Mouse (Mus musculus): ENCODE measurements around the gene Unc13b. TPM values are rescaled to one million over a fixed set of nuclear protein-coding genes. Genes with fewer than 3 reads are reported as not detected.

Gene Unc13b
- polyA plus RNA-seq, 1 experiment from 2014 or later, result 23.0 TPM

DNA sequence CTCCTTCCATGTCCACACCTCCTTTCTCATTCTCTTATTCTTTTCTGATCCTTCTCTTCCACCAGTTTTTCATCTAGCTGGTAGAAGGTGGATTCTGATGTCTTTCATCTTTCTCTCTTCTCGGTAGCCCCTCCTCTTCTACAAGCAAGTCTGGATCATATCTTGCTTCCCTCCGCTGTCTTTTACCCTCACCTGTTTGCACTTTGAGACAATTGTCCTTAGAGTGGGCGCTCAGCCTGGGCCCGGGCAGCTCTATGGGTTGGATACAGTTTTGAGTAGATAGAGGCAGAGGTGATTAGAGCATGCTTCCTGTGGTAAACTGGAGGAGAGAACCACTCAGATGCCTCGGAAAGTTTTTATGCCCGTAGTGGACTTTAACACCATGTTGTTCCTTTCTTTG, 174.7 kb downstream of the Unc13b start:
- no peak for ATAC-seq (replicated peaks; ENCODE audit: low FRiP score)
- Histone ChIP-seq H3K4me3 (ENCODE audit: low read depth, low read length) (no peak overlapping the region), H3K4me1 (replicated peaks; ENCODE audit: control insufficient read depth, insufficient read depth, low read length) (no peaks in the 10 kb centered on the region), H3K36me3 (ENCODE audit: control insufficient read depth, insufficient read depth, low read length) (no peaks in the 10 kb centered on the region), H3K27ac (ENCODE audit: low read depth, low read length) (no peak overlapping the region), H3K27me3 (ENCODE audit: control insufficient read depth, insufficient read depth, low read length) (no peaks in the 10 kb centered on the region), H3K4me2 (ENCODE audit: low read depth, low read length, severe bottlenecking) (no peak overlapping the region), H3K9ac (ENCODE audit: low read length) (no peak overlapping the region), H3K9me3 (ENCODE audit: control insufficient read depth, low read length) (no peaks in the 10 kb centered on the region)
- WGBS, result 89% methylated on average over 6 of the region's 6 CpGs
- no peak for DNase-seq (ENCODE audit: low spot score)

DNA sequence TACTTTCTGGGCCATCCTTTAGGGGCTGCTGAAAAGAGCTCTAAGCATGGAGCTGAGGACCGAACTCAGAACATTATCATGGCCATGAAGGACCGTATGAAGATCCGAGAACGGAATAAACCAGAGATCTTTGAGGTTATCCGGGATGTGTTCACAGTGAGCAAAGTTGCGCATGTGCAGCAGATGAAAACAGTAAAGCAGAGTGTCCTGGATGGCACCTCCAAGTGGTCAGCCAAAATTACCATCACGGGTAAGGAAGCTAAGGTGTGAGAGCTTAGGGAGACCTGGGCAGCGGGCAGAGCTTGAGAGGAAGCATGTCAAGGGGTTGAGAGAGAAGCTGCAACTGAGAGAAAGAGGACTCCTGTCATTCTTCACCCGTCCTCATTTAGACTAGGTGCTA, 178.1 kb downstream of the Unc13b start:
- Histone ChIP-seq H3K4me2 (ENCODE audit: low read depth, low read length, severe bottlenecking) (no peak overlapping the region), H3K27me3 (ENCODE audit: control insufficient read depth, insufficient read depth, low read length) (no peaks in the 10 kb centered on the region), H3K4me1 (replicated peaks; ENCODE audit: control insufficient read depth, insufficient read depth, low read length) (no peaks in the 10 kb centered on the region), H3K27ac (ENCODE audit: low read depth, low read length) (no peak overlapping the region), H3K9me3 (ENCODE audit: control insufficient read depth, low read length) (no peaks in the 10 kb centered on the region), H3K4me3 (ENCODE audit: low read depth, low read length) (no peak overlapping the region), H3K36me3 (ENCODE audit: control insufficient read depth, insufficient read depth, low read length) (no peaks in the 10 kb centered on the region), H3K9ac (ENCODE audit: low read length) (no peak overlapping the region)
- DNase-seq (ENCODE audit: low spot score) (no peak), ATAC-seq (replicated peaks; ENCODE audit: low FRiP score) (no peak)
- WGBS, result 93% methylated on average over 9 of the region's 9 CpGs

GRCm38 (mm10) chr4:43240716-43241115, 182.0 kb downstream of the Unc13b start:
- no peaks in the 10 kb centered on the region for H3K4me1 ChIP-seq (replicated peaks; ENCODE audit: control insufficient read depth, insufficient read depth, low read length)
- H3K36me3 ChIP-seq (ENCODE audit: control insufficient read depth, insufficient read depth, low read length), result no peaks in the 10 kb centered on the region
- H3K27me3 ChIP-seq (ENCODE audit: control insufficient read depth, insufficient read depth, low read length), result no peaks in the 10 kb centered on the region
- 80% methylated on average over 1 of the region's 1 CpGs for WGBS
- H3K9me3 ChIP-seq (ENCODE audit: control insufficient read depth, low read length), result no peaks in the 10 kb centered on the region
- DNase-seq (ENCODE audit: low spot score) (no peak), ATAC-seq (replicated peaks; ENCODE audit: low FRiP score) (no peak)
- no peak overlapping the region for H3K4me3 ChIP-seq (ENCODE audit: low read depth, low read length)
- H3K27ac ChIP-seq (ENCODE audit: low read depth, low read length), result no peak overlapping the region
- H3K4me2 ChIP-seq (ENCODE audit: low read depth, low read length, severe bottlenecking), result no peak overlapping the region
- H3K9ac ChIP-seq (ENCODE audit: low read length), result no peak overlapping the region

GRCm38 (mm10) chr4:43244022-43244421, 185.3 kb downstream of the Unc13b start:
- H3K4me1 ChIP-seq (replicated peaks; ENCODE audit: control insufficient read depth, insufficient read depth, low read length), result peaks cover 3% of the 10 kb centered on the region; the same call in 1 of the 2 replicates
- DNase-seq (ENCODE audit: low spot score) (no peak), ATAC-seq (replicated peaks; ENCODE audit: low FRiP score) (no peak)
- no peaks in the 10 kb centered on the region for H3K36me3 ChIP-seq (ENCODE audit: control insufficient read depth, insufficient read depth, low read length)
- no peaks in the 10 kb centered on the region for H3K27me3 ChIP-seq (ENCODE audit: control insufficient read depth, insufficient read depth, low read length)
- H3K9me3 ChIP-seq (ENCODE audit: control insufficient read depth, low read length), result no peaks in the 10 kb centered on the region
- 85% methylated on average over 2 of the region's 2 CpGs for WGBS
- no peak overlapping the region for H3K4me3 ChIP-seq (ENCODE audit: low read depth, low read length)
- no peak overlapping the region for H3K4me2 ChIP-seq (ENCODE audit: low read depth, low read length, severe bottlenecking)
- no peak overlapping the region for H3K27ac ChIP-seq (ENCODE audit: low read depth, low read length)
- H3K9ac ChIP-seq (ENCODE audit: low read length), result no peak overlapping the region

- no peaks in the 10 kb centered on the region for H3K27me3 ChIP-seq (ENCODE audit: control insufficient read depth, insufficient read depth, low read length)
- ATAC-seq (replicated peaks; ENCODE audit: low FRiP score), result no peak
- no peak overlapping the region for H3K4me2 ChIP-seq (ENCODE audit: low read depth, low read length, severe bottlenecking)
- no peak for DNase-seq (ENCODE audit: low spot score)
- no peaks in the 10 kb centered on the region for H3K36me3 ChIP-seq (ENCODE audit: control insufficient read depth, insufficient read depth, low read length)
- no peak overlapping the region for H3K27ac ChIP-seq (ENCODE audit: low read depth, low read length)
- no peak overlapping the region for H3K4me3 ChIP-seq (ENCODE audit: low read depth, low read length)
- peaks cover 3% of the 10 kb centered on the region; the same call in 1 of the 2 replicates for H3K4me1 ChIP-seq (replicated peaks; ENCODE audit: control insufficient read depth, insufficient read depth, low read length)
- no peaks in the 10 kb centered on the region for H3K9me3 ChIP-seq (ENCODE audit: control insufficient read depth, low read length)
- H3K9ac ChIP-seq (ENCODE audit: low read length), result no peak overlapping the region
- 92% methylated on average over 4 of the region's 4 CpGs for WGBS
These were observed 187.0 kb downstream of the Unc13b start for GRCm38 (mm10) chr4:43245776-43246175.

DNA sequence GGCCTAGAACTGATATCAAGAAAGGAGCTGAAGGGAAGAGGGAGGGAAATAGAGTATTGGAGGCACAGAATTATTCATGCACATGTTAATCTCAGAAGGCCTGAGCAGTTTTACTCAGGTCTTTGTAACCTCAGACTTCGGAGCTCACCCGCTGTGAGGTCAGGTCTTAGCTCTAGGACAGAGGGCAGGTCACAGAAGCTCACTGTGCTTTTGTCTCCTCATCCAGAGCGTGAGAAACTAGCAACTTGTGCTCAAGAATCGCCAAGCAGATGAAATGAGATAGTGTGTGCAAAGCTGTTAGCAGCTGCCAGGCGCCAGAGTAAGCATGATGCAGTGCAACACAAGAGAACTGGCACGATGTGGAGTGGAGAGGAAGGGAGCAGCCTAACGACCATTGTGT, 189.3 kb downstream of the Unc13b start:
- Histone ChIP-seq H3K4me2 (ENCODE audit: low read depth, low read length, severe bottlenecking) (no peak overlapping the region), H3K4me1 (replicated peaks; ENCODE audit: control insufficient read depth, insufficient read depth, low read length) (peaks cover 3% of the 10 kb centered on the region; the same call in 1 of the 2 replicates), H3K27me3 (ENCODE audit: control insufficient read depth, insufficient read depth, low read length) (no peaks in the 10 kb centered on the region), H3K9me3 (ENCODE audit: control insufficient read depth, low read length) (no peaks in the 10 kb centered on the region), H3K4me3 (ENCODE audit: low read depth, low read length) (no peak overlapping the region), H3K36me3 (ENCODE audit: control insufficient read depth, insufficient read depth, low read length) (no peaks in the 10 kb centered on the region), H3K9ac (ENCODE audit: low read length) (no peak overlapping the region), H3K27ac (ENCODE audit: low read depth, low read length) (0 out of 2 replicates have a peak overlapping the region, but pooled peaks have one; percentile 57)
- 10% methylated on average over 7 of the region's 7 CpGs for WGBS
- ATAC-seq (replicated peaks; ENCODE audit: low FRiP score) (peak; percentile 65; the same call in 1 of the 2 replicates), DNase-seq (ENCODE audit: low spot score) (peak; percentile 51)

- Histone ChIP-seq H3K4me1 (replicated peaks; ENCODE audit: control insufficient read depth, insufficient read depth, low read length) (peaks cover 3% of the 10 kb centered on the region; the same call in 1 of the 2 replicates), H3K4me3 (ENCODE audit: low read depth, low read length) (no peak overlapping the region), H3K27ac (ENCODE audit: low read depth, low read length) (peak overlapping the region; percentile 20; the same call in 1 of the 2 replicates), H3K4me2 (ENCODE audit: low read depth, low read length, severe bottlenecking) (no peak overlapping the region), H3K27me3 (ENCODE audit: control insufficient read depth, insufficient read depth, low read length) (no peaks in the 10 kb centered on the region), H3K9ac (ENCODE audit: low read length) (no peak overlapping the region), H3K36me3 (ENCODE audit: control insufficient read depth, insufficient read depth, low read length) (no peaks in the 10 kb centered on the region), H3K9me3 (ENCODE audit: control insufficient read depth, low read length) (no peaks in the 10 kb centered on the region)
- no peak for DNase-seq (ENCODE audit: low spot score)
- WGBS, result 63% methylated on average over 2 of the region's 2 CpGs
- no peak for ATAC-seq (replicated peaks; ENCODE audit: low FRiP score)
These were observed 190.2 kb downstream of the Unc13b start for GRCm38 (mm10) chr4:43248909-43249308.

GRCm38 (mm10) chr4:43251269-43251668, 192.5 kb downstream of the Unc13b start:
- Histone ChIP-seq H3K4me3 (ENCODE audit: low read depth, low read length) (no peak overlapping the region), H3K36me3 (ENCODE audit: control insufficient read depth, insufficient read depth, low read length) (no peaks in the 10 kb centered on the region), H3K9me3 (ENCODE audit: control insufficient read depth, low read length) (no peaks in the 10 kb centered on the region), H3K4me2 (ENCODE audit: low read depth, low read length, severe bottlenecking) (no peak overlapping the region), H3K9ac (ENCODE audit: low read length) (no peak overlapping the region), H3K27ac (ENCODE audit: low read depth, low read length) (no peak overlapping the region), H3K4me1 (replicated peaks; ENCODE audit: control insufficient read depth, insufficient read depth, low read length) (peaks cover 3% of the 10 kb centered on the region; the same call in 1 of the 2 replicates), H3K27me3 (ENCODE audit: control insufficient read depth, insufficient read depth, low read length) (no peaks in the 10 kb centered on the region)
- no peak for DNase-seq (ENCODE audit: low spot score)
- ATAC-seq (replicated peaks; ENCODE audit: low FRiP score), result no peak
- 90% methylated on average over 6 of the region's 6 CpGs for WGBS

GRCm38 (mm10) chr4:43257040-43257439, 198.3 kb downstream of the Unc13b start:
- Histone ChIP-seq H3K9ac (ENCODE audit: low read length) (no peak overlapping the region), H3K27ac (ENCODE audit: low read depth, low read length) (no peak overlapping the region), H3K4me1 (replicated peaks; ENCODE audit: control insufficient read depth, insufficient read depth, low read length) (0 out of 2 replicates have a peak, but pooled peaks cover 2% of the 10 kb centered on the region), H3K27me3 (ENCODE audit: control insufficient read depth, insufficient read depth, low read length) (no peaks in the 10 kb centered on the region), H3K4me3 (ENCODE audit: low read depth, low read length) (no peak overlapping the region), H3K36me3 (ENCODE audit: control insufficient read depth, insufficient read depth, low read length) (no peaks in the 10 kb centered on the region; the same call in 1 of the 2 replicates), H3K4me2 (ENCODE audit: low read depth, low read length, severe bottlenecking) (no peak overlapping the region), H3K9me3 (ENCODE audit: control insufficient read depth, low read length) (no peaks in the 10 kb centered on the region)
- no peak for DNase-seq (ENCODE audit: low spot score)
- no peak for ATAC-seq (replicated peaks; ENCODE audit: low FRiP score)
- WGBS, result 90% methylated on average over 2 of the region's 2 CpGs
